Mouse (Mus musculus): Measurements from ENCODE around the gene Mtg1.

- TF ChIP-seq CTCF (IDR thresholded peaks at IDR 0.05; ENCODE audit: control insufficient read depth, insufficient read depth, low read length) (no peak), POLR2A (IDR thresholded peaks at IDR 0.05; ENCODE audit: borderline replicate concordance, control insufficient read depth, low read depth, low read length) (no peak)
Observed at GRCm38 (mm10) chr7:140111943-140112342, 25.4 kb upstream of the Mtg1 start.
